Mouse (Mus musculus) cerebellum, adult 9-11 months (tissue): Measurements from ENCODE around the gene Med13l.
A peak's percentile ranks its signal among the peaks of the same experiment; 100 is the strongest.
"Not testable (repeated sequence)": the region's sequence is repeated elsewhere in the genome, so short reads cannot be mapped to it uniquely, and the experiment has no call there.

Experiments
- DNase-seq: peaks from one replicate; pipeline ENCODE4 v3.0.0; 2022

The Med13l gene

GRCm38 (mm10) chr5:118635476-118636187 is 75.2 kb downstream of the Med13l start:
- no peak for DNase-seq

GRCm38 (mm10) chr5:118636399-118637369 is 76.2 kb downstream of the Med13l start:
- no peak for DNase-seq

GRCm38 (mm10) chr5:118637931-118638330 is 77.5 kb downstream of the Med13l start:
- no peak for DNase-seq

DNA sequence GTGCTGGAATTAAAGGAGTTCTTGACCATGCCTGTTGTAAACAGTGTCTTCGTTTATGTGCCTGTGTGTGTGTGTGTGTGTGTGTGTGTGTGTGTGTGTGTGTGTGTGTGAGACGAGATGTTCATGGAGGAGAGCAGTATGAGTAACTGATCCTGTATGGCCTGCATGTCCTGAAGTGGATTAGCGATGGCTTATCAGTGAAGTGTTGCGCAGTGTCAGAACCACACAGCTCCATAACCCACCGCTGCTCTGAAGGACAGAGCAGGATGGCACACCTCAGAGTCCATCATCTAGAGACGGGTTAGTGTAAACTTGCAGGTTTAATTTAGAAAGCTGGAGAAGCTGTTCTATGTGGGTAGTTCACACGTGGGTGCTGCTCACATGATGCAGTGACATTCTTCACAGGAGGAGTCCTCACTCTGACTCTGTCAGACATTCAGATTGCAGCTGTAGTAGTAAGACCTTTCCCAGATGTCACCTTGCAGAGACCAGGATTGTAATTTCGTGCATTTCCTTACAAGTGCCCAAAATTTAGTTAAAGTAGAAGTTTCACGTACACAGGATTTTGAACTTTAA is 78.1 kb downstream of the Med13l start:
- no peak for DNase-seq

DNA sequence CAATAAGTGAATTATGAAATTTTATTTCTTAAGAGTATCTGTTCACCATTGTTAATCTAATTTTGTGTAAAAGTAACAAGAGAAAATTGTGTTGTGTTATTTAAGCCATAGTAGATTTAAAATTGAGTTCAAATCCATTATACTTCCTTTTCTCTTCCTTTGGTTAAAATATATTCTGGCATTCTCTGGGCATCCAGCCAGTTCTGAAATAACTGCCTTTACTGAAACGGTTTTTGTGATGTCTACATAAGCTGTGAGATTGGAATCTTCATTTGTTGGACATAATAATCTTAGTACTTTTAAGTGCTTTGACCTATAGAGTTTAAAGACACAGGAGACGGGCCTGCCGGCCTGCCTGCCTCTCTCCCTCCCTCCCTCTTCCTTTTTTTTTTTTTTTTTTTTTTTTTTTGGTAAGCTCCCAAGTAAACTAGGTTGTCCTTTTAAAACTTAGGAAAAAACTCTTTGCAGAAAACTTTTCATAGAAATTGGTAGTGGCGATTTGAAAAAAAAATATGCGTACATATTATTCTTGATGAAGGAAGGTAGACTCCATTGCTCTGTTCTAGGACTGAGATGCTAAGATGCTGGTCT is 78.7 kb downstream of the Med13l start:
- DNase-seq = no peak

DNA sequence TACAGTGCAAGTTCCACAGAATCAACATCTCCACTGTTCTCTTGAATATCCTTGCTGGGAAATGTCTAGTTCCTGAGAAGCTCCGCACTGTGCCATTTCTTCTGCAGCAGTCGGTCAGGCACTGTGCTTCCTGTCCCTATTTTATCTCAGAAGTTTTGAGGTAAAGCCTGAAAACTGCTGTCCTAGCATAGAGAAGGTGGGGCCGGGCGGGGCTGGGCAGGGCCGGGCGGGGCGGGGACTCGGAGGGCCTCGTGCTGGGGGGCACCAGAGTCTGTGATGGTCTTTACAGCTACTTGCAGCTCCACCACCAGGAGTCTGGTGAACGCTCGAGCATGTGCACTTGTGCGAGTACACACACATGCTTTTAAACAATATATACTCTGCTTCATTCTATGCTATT is 83.6 kb downstream of the Med13l start:
- DNase-seq = no peak

DNA sequence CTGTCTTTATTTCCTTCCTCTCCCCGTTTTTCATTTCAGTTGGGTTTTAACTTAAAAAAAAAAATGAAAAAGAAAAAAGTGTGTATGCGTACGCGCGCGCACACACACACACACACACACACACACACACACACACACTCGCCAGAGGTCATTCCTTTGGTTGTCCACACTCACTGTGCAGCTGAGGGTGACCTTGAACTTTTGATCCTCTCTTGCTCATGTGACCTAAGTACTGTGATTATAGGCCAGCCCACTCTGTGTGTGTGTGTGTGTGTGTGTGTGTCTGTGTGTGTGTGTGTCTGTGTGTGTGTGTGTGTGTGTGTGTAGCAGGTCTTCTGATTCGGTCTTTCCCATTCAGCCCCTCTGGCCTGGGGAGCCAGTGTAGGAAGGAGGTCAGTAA is 84.0 kb downstream of the Med13l start:
- no peak for DNase-seq

DNA sequence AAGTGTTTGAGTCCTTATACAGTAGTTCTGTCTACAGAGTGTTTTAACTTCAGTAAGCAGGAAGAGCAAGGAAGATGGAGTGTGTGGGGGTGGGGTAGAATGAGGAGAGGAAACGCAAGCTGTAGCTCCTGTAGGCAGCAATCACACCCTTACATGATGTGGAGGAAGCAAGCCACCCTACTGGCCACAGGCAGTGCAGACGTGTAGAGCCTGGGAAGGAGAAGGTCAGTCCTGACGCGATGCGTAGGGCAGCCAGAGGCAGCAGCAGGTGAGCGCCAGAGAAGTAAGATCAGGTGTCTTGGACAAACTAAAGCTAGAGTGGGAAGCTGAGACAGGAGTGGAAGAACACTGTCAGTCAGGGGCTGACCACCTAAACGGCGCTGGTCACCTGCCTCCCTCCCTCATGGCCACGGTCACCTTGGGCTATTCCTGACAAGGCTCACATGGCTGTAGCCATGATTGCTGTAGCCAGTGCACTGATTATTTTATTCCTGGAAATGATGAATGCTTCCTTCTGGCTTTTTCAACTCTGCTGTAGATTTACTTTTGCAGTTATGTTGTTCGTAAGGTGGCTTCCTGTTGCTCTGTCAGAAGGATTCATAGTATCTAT is 84.8 kb downstream of the Med13l start:
- no peak for DNase-seq

DNA sequence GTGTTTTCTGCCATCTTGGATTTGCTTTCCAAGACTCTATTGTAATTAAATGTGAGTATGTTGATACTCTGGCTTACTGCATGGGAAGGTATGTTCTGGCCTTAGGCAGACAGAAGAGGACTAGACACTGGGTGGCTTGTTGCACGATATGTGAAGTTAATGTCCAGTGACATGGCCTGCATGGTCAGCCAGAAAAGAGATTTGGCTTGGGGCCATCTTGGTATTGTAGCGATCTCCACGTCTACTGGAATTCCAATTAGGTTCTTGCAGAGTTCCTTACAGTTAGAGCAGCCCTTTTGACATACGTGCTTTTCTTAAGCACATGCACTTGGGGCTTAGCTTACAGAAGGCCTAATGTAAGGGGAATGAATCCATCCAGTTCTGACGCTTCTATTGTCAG is 86.4 kb downstream of the Med13l start:
- DNase-seq = no peak

- no peak for DNase-seq
Measured at GRCm38 (mm10) chr5:118647384-118647783, 86.9 kb downstream of the Med13l start.

- peak; percentile 40 for DNase-seq
Measured at GRCm38 (mm10) chr5:118649215-118650006, 88.9 kb downstream of the Med13l start.

- DNase-seq = no peak
Measured at GRCm38 (mm10) chr5:118650007-118650548, 89.6 kb downstream of the Med13l start.

- no peak for DNase-seq
Measured at GRCm38 (mm10) chr5:118650746-118651145, 90.3 kb downstream of the Med13l start.

- DNase-seq = no peak
Measured at GRCm38 (mm10) chr5:118652611-118653010, 92.1 kb downstream of the Med13l start.

- not testable (repeated sequence) for DNase-seq
Measured at GRCm38 (mm10) chr5:118653119-118653518, 92.6 kb downstream of the Med13l start.

- DNase-seq = no peak
Measured at GRCm38 (mm10) chr5:118654599-118654998, 94.1 kb downstream of the Med13l start.

- DNase-seq = peak; percentile 49
Measured at GRCm38 (mm10) chr5:118655025-118655424, 94.5 kb downstream of the Med13l start.

GRCm38 (mm10) chr5:118655428-118655827 is 94.9 kb downstream of the Med13l start:
- DNase-seq = no peak

GRCm38 (mm10) chr5:118655966-118656365 is 95.5 kb downstream of the Med13l start:
- DNase-seq = no peak

- DNase-seq = no peak
Measured at GRCm38 (mm10) chr5:118658256-118658837, 97.9 kb downstream of the Med13l start.

- DNase-seq = no peak
Measured at GRCm38 (mm10) chr5:118659713-118660112, 99.2 kb downstream of the Med13l start.
